Mouse (Mus musculus): ENCODE measurements at regions not wholly inside any gene's neighbourhood (a gene's known extent, or its start where the extent isn't known, plus 50 kb on each side); places are given as distances from the start of the nearest gene placed in this dataset.

GRCm38 (mm10) chr16:29985126-29985931, 78.9 kb upstream of the Hes1 start:
- H3K36me3 ChIP-seq (ENCODE audit: control insufficient read depth, insufficient read depth, low read length), result no peaks in the 10 kb centered on the region
- DNase-seq (ENCODE audit: low spot score) (no peak), ATAC-seq (replicated peaks; ENCODE audit: low FRiP score) (no peak)
- 80% methylated on average over 11 of the region's 11 CpGs for WGBS
- no peaks in the 10 kb centered on the region for H3K27me3 ChIP-seq (replicated peaks; ENCODE audit: control insufficient read depth, insufficient read depth, low read length)
- H3K4me3 ChIP-seq (ENCODE audit: low read depth, low read length), result no peak overlapping the region
- no peak overlapping the region for H3K9ac ChIP-seq (ENCODE audit: low read depth, low read length)
- H3K4me1 ChIP-seq (replicated peaks; ENCODE audit: control insufficient read depth, insufficient read depth, low read length), result no peaks in the 10 kb centered on the region
- no peak overlapping the region for H3K27ac ChIP-seq (ENCODE audit: low read depth, low read length)
- H3K4me2 ChIP-seq, result no peak overlapping the region
- no peaks in the 10 kb centered on the region for H3K9me3 ChIP-seq (ENCODE audit: control insufficient read depth, low read length)

GRCm38 (mm10) chr16:29987595-29987994, 76.6 kb upstream of the Hes1 start:
- Histone ChIP-seq H3K9ac (ENCODE audit: low read depth, low read length) (no peak overlapping the region), H3K4me3 (ENCODE audit: low read depth, low read length) (no peak overlapping the region), H3K36me3 (ENCODE audit: control insufficient read depth, insufficient read depth, low read length) (no peaks in the 10 kb centered on the region), H3K27ac (ENCODE audit: low read depth, low read length) (no peak overlapping the region), H3K9me3 (ENCODE audit: control insufficient read depth, low read length) (no peaks in the 10 kb centered on the region), H3K4me2 (no peak overlapping the region), H3K27me3 (replicated peaks; ENCODE audit: control insufficient read depth, insufficient read depth, low read length) (no peaks in the 10 kb centered on the region), H3K4me1 (replicated peaks; ENCODE audit: control insufficient read depth, insufficient read depth, low read length) (0 out of 2 replicates have a peak, but pooled peaks cover 2% of the 10 kb centered on the region)
- 84% methylated on average over 4 of the region's 4 CpGs for whole genome bisulfite sequencing
- ATAC-seq (replicated peaks; ENCODE audit: low FRiP score), result no peak
- DNase-seq (ENCODE audit: low spot score), result no peak

- no peak overlapping the region for H3K27ac ChIP-seq (ENCODE audit: low read depth, low read length)
- H3K36me3 ChIP-seq (ENCODE audit: control insufficient read depth, insufficient read depth, low read length), result no peaks in the 10 kb centered on the region
- H3K9me3 ChIP-seq (ENCODE audit: control insufficient read depth, low read length), result no peaks in the 10 kb centered on the region
- H3K27me3 ChIP-seq (replicated peaks; ENCODE audit: control insufficient read depth, insufficient read depth, low read length), result no peaks in the 10 kb centered on the region
- DNase-seq (ENCODE audit: low spot score) (no peak), ATAC-seq (replicated peaks; ENCODE audit: low FRiP score) (no peak)
- no peak overlapping the region for H3K4me3 ChIP-seq (ENCODE audit: low read depth, low read length)
- H3K9ac ChIP-seq (ENCODE audit: low read depth, low read length), result no peak overlapping the region
- H3K4me2 ChIP-seq, result no peak overlapping the region
- WGBS, result 90% methylated on average over 6 of the region's 6 CpGs
- 0 out of 2 replicates have a peak, but pooled peaks cover 2% of the 10 kb centered on the region for H3K4me1 ChIP-seq (replicated peaks; ENCODE audit: control insufficient read depth, insufficient read depth, low read length)
These were observed 76.2 kb upstream of the Hes1 start for GRCm38 (mm10) chr16:29987999-29988398.

- DNase-seq (ENCODE audit: low spot score) (no peak), ATAC-seq (replicated peaks; ENCODE audit: low FRiP score) (no peak)
- Histone ChIP-seq H3K9ac (ENCODE audit: low read depth, low read length) (no peak overlapping the region), H3K4me1 (replicated peaks; ENCODE audit: control insufficient read depth, insufficient read depth, low read length) (0 out of 2 replicates have a peak, but pooled peaks cover 2% of the 10 kb centered on the region), H3K4me2 (no peak overlapping the region), H3K36me3 (ENCODE audit: control insufficient read depth, insufficient read depth, low read length) (no peaks in the 10 kb centered on the region), H3K27me3 (replicated peaks; ENCODE audit: control insufficient read depth, insufficient read depth, low read length) (no peaks in the 10 kb centered on the region), H3K4me3 (ENCODE audit: low read depth, low read length) (no peak overlapping the region), H3K27ac (ENCODE audit: low read depth, low read length) (no peak overlapping the region), H3K9me3 (ENCODE audit: control insufficient read depth, low read length) (no peaks in the 10 kb centered on the region)
- 54% methylated on average over 1 of the region's 1 CpGs for WGBS
These were observed 74.9 kb upstream of the Hes1 start for GRCm38 (mm10) chr16:29989308-29989707.

GRCm38 (mm10) chr16:29990393-29990792, 73.8 kb upstream of the Hes1 start:
- H3K27ac ChIP-seq (ENCODE audit: low read depth, low read length), result no peak overlapping the region
- no peak overlapping the region for H3K4me2 ChIP-seq
- no peak for ATAC-seq (replicated peaks; ENCODE audit: low FRiP score)
- DNase-seq (ENCODE audit: low spot score), result no peak
- H3K9ac ChIP-seq (ENCODE audit: low read depth, low read length), result no peak overlapping the region
- H3K27me3 ChIP-seq (replicated peaks; ENCODE audit: control insufficient read depth, insufficient read depth, low read length), result no peaks in the 10 kb centered on the region
- WGBS, result 62% methylated on average over 3 of the region's 3 CpGs
- no peak overlapping the region for H3K4me3 ChIP-seq (ENCODE audit: low read depth, low read length)
- H3K4me1 ChIP-seq (replicated peaks; ENCODE audit: control insufficient read depth, insufficient read depth, low read length), result 0 out of 2 replicates have a peak, but pooled peaks cover 2% of the 10 kb centered on the region
- H3K9me3 ChIP-seq (ENCODE audit: control insufficient read depth, low read length), result no peaks in the 10 kb centered on the region
- no peaks in the 10 kb centered on the region for H3K36me3 ChIP-seq (ENCODE audit: control insufficient read depth, insufficient read depth, low read length)

GRCm38 (mm10) chr16:29990795-29991587, 73.2 kb upstream of the Hes1 start:
- ATAC-seq (replicated peaks; ENCODE audit: low FRiP score), result no peak
- 64% methylated on average over 9 of the region's 9 CpGs for WGBS

GRCm38 (mm10) chr16:29991876-29992380, 72.3 kb upstream of the Hes1 start:
- Histone ChIP-seq H3K4me3 (ENCODE audit: low read depth, low read length) (no peak overlapping the region), H3K4me1 (replicated peaks; ENCODE audit: control insufficient read depth, insufficient read depth, low read length) (peaks cover 11% of the 10 kb centered on the region; the same call in 1 of the 2 replicates), H3K9me3 (ENCODE audit: control insufficient read depth, low read length) (no peaks in the 10 kb centered on the region), H3K4me2 (no peak overlapping the region), H3K27ac (ENCODE audit: low read depth, low read length) (no peak overlapping the region), H3K27me3 (replicated peaks; ENCODE audit: control insufficient read depth, insufficient read depth, low read length) (no peaks in the 10 kb centered on the region), H3K36me3 (ENCODE audit: control insufficient read depth, insufficient read depth, low read length) (no peaks in the 10 kb centered on the region), H3K9ac (ENCODE audit: low read depth, low read length) (no peak overlapping the region)
- 87% methylated on average over 8 of the region's 8 CpGs for WGBS
- DNase-seq (ENCODE audit: low spot score) (no peak), ATAC-seq (replicated peaks; ENCODE audit: low FRiP score) (no peak)

More at GRCm38 (mm10) chr16:29990795-29991587, 73.2 kb upstream of the Hes1 start:
- Histone ChIP-seq H3K27me3 (replicated peaks; ENCODE audit: control insufficient read depth, insufficient read depth, low read length) (no peaks in the 10 kb centered on the region), H3K4me3 (ENCODE audit: low read depth, low read length) (no peak overlapping the region), H3K4me2 (no peak overlapping the region), H3K27ac (ENCODE audit: low read depth, low read length) (no peak overlapping the region), H3K9ac (ENCODE audit: low read depth, low read length) (no peak overlapping the region), H3K36me3 (ENCODE audit: control insufficient read depth, insufficient read depth, low read length) (no peaks in the 10 kb centered on the region), H3K4me1 (replicated peaks; ENCODE audit: control insufficient read depth, insufficient read depth, low read length) (peaks cover 7% of the 10 kb centered on the region; the same call in 1 of the 2 replicates), H3K9me3 (ENCODE audit: control insufficient read depth, low read length) (no peaks in the 10 kb centered on the region)
- DNase-seq (ENCODE audit: low spot score), result no peak

GRCm38 (mm10) chr16:29993111-29993510, 71.1 kb upstream of the Hes1 start:
- no peak overlapping the region for H3K4me3 ChIP-seq (ENCODE audit: low read depth, low read length)
- no peaks in the 10 kb centered on the region for H3K9me3 ChIP-seq (ENCODE audit: control insufficient read depth, low read length)
- H3K4me1 ChIP-seq (replicated peaks; ENCODE audit: control insufficient read depth, insufficient read depth, low read length), result peaks cover 11% of the 10 kb centered on the region; the same call in 1 of the 2 replicates
- no peak overlapping the region for H3K27ac ChIP-seq (ENCODE audit: low read depth, low read length)
- WGBS, result 63% methylated on average over 7 of the region's 7 CpGs
- no peak overlapping the region for H3K9ac ChIP-seq (ENCODE audit: low read depth, low read length)
- no peaks in the 10 kb centered on the region for H3K36me3 ChIP-seq (ENCODE audit: control insufficient read depth, insufficient read depth, low read length)
- H3K4me2 ChIP-seq, result no peak overlapping the region
- DNase-seq (ENCODE audit: low spot score) (no peak), ATAC-seq (replicated peaks; ENCODE audit: low FRiP score) (no peak)
- no peaks in the 10 kb centered on the region for H3K27me3 ChIP-seq (replicated peaks; ENCODE audit: control insufficient read depth, insufficient read depth, low read length)

All from liver, embryonic 11.5 days (tissue).